Mouse (Mus musculus): Measurements from ENCODE around the gene Thbs1.

Thbs1 gene

GRCm38 (mm10) chr2:118158095-118158494, 46.4 kb downstream of the Thbs1 start:
- DNase-seq: no peak

GRCm38 (mm10) chr2:118159126-118159525, 47.5 kb downstream of the Thbs1 start:
- no peak for DNase-seq

GRCm38 (mm10) chr2:118160547-118160946, 48.9 kb downstream of the Thbs1 start:
- DNase-seq: no peak

- DNase-seq: no peak
Observed at GRCm38 (mm10) chr2:118160991-118161390, 49.3 kb downstream of the Thbs1 start.

GRCm38 (mm10) chr2:118162486-118162885, 50.8 kb downstream of the Thbs1 start:
- no peak for DNase-seq

GRCm38 (mm10) chr2:118164137-118164536, 52.5 kb downstream of the Thbs1 start:
- no peak for DNase-seq

- no peak for DNase-seq
Observed at GRCm38 (mm10) chr2:118165691-118166090, 54.0 kb downstream of the Thbs1 start.

- no peak for DNase-seq
Observed at GRCm38 (mm10) chr2:118167731-118168130, 56.1 kb downstream of the Thbs1 start.

GRCm38 (mm10) chr2:118168225-118168624, 56.5 kb downstream of the Thbs1 start:
- DNase-seq: no peak

GRCm38 (mm10) chr2:118174558-118175383, 63.1 kb downstream of the Thbs1 start:
- DNase-seq: no peak
